Mouse (Mus musculus) ES-Bruce4 (cell line): Measurements from ENCODE around the gene E130311K13Rik. TPM values are rescaled to one million over a fixed set of nuclear protein-coding genes. Genes with fewer than 3 reads are reported as not detected.
A peak's percentile ranks its signal among the peaks of the same experiment; 100 is the strongest.

ENCODE experiments used
- H3K27ac ChIP-seq: 2 replicates; pipeline ENCODE4 v1.5.1; 2012; ENCODE audit warnings: low read length, inconsistent platforms; ENCODE audit not compliant: insufficient read depth
- H3K27me3 ChIP-seq: 2 replicates; pipeline ENCODE4 v1.6.1; 2012; ENCODE audit warnings: mild to moderate bottlenecking, low read length, inconsistent platforms; ENCODE audit not compliant: control insufficient read depth, poor library complexity, insufficient read depth, severe bottlenecking
- H3K36me3 ChIP-seq: 2 replicates; pipeline ENCODE4 v1.6.1; 2012; ENCODE audit warnings: inconsistent platforms, mild to moderate bottlenecking, low read length, moderate library complexity; ENCODE audit not compliant: control insufficient read depth, poor library complexity, insufficient read depth, severe bottlenecking
- H3K4me1 ChIP-seq: one replicate; pipeline ENCODE4 v1.8.1; 2011; ENCODE audit warnings: low read length; ENCODE audit not compliant: control insufficient read depth, insufficient read depth
- H3K4me3 ChIP-seq: 2 replicates; pipeline ENCODE4 v1.5.1; 2011; ENCODE audit warnings: low read depth, mild to moderate bottlenecking, low read length
- H3K9ac ChIP-seq: 2 replicates; pipeline ENCODE4 v1.6.1; 2012; ENCODE audit warnings: low read depth, mild to moderate bottlenecking, inconsistent platforms; ENCODE audit not compliant: poor library complexity, severe bottlenecking
- H3K9me3 ChIP-seq: replicated peaks from 2 replicates; pipeline ENCODE4 v1.6.1; 2012; ENCODE audit warnings: mild to moderate bottlenecking, low read length, inconsistent platforms; ENCODE audit not compliant: control insufficient read depth, poor library complexity, insufficient read depth, severe bottlenecking
- CTCF ChIP-seq: IDR thresholded peaks from one replicate; pipeline ENCODE4 v1.8.1; 2011; ENCODE audit warnings: low read depth, low read length
- EP300 ChIP-seq: IDR thresholded peaks from 2 replicates; pipeline ENCODE4 v1.6.1; 2011; ENCODE audit warnings: low read depth, low read length; ENCODE audit not compliant: insufficient read depth
- POLR2A ChIP-seq: IDR thresholded peaks from one replicate; pipeline ENCODE4 v1.8.1; 2011; ENCODE audit warnings: low read length; ENCODE audit not compliant: insufficient read depth
- polyA plus RNA-seq: library from polyadenylated mRNA; stranded (reverse); fragments of >200 nt; gene quantifications from 2 replicates; pipeline ENCODE4 v1.2.4, GENCODE M21; 2011; ENCODE audit warnings: low read depth; ENCODE audit not compliant: missing spikeins, insufficient read depth, insufficient read length

E130311K13Rik gene
- polyA plus RNA-seq, 1 experiment, result 4.3 TPM

DNA sequence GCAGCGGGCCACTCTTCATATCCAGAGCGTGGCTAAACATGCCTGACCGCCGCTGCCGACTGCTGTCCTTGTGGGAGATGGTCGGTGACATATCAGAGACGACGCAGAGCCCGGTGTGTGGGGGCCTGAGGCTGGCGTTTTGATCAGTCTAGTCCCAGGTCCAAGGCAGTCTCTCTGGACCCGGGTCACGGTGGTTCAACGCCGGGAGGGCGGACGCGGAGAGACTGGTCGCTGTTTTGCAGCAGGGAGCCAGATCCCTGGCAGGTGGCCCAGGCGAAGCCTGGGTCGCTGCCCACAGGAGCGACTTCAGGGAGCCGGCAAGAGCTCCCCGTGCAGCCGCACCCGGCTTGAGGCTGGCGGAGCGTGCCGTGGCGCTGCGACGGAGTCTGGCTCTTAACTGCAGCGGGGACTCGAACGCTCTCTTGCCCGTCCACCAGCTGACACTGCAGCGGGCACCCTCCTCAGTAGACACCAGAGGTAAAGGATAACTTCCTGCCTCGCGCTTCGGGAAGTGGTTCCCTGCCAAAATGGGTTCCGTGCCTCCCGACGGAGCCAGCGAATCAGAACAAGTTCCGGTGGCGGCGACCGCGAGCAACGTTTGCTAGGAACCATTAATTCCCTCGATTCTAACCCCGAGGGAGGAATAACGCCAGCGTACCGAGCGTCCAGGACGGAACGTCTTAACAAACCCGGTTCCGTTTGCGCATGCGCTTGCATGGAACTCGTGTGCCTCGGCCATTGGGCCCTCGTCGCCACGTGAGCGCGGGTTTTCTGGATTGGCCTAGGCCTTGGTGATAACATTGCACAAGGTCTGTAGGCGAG lies 35.0 kb upstream of the E130311K13Rik start, which contains the start of gene Slc33a1:
TSS of gene Slc33a1 (minus strand) at position 669 of the 822 bp plus-strand sequence.
- H3K9me3 ChIP-seq, result no peaks in the 10 kb centered on the region
- no peaks in the 10 kb centered on the region for H3K4me1 ChIP-seq
- no peaks in the 10 kb centered on the region for H3K36me3 ChIP-seq
- H3K27ac ChIP-seq, result no peak within 1 kb of the TSS
- H3K27me3 ChIP-seq, result no peaks in the 10 kb centered on the region
- TF ChIP-seq EP300, result peak; percentile 56; the same call in 1 of the 2 replicates
- peak; percentile 28 for TF ChIP-seq POLR2A
- no peak for TF ChIP-seq CTCF
- peak within 1 kb of the TSS; percentile 61 for H3K4me3 ChIP-seq
- H3K9ac ChIP-seq, result peak within 1 kb of the TSS; percentile 67

DNA sequence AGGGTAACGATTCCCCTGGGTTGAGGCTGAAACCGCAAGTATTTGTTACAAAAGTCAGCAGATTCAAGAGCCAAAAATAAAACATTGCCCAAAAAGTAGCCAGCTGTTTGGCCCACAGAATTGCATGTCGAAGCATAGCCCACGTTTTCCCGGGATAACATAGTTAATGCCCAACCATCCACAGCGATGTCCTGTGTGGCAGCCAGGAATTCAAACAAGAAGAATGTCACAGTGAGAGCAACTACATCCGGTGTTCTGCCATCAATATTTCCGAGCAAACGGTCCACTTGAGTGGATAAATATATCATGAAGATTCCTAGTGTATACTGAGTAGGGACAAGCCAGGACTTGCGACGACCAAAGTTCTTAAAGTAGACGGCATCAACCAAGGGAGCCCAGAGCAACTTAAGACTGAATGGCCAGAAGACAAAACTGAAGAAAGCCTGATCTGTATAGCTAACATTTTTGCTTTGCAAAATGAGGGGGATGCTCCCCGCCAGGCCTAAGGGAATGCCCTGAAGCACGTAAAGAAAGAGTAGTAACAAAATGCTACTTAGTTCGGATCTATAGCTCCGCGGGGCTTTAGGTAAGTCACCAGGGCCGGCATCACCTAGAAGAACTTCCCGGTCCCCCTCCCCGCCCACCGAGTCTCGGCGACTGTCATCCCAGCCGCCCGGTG lies 34.3 kb upstream of the E130311K13Rik start:
- peak overlapping the region; percentile 61 for H3K4me3 ChIP-seq
- TF ChIP-seq CTCF (no peak), POLR2A (no peak), EP300 (no peak)

DNA sequence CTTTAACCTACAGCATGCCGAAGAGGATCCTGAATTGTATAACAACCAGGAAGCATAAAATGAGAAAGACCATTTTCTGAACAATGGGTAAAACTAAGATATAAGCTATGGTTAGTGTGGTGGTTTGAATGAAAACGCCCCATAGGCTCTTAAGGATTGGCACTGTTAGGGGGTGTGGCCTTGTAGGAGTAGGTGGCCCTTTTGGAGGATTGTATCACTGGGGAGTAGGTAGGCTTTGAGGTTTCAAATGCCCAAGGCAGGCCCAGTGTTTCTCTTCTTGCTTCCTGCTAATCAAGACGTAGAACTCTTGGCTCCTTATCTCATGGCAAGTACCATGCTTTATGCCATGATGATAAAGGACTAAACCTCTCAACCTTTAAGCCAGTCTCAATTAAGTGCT lies 20.6 kb upstream of the E130311K13Rik start:
- no peak for TF ChIP-seq CTCF
- no peak for TF ChIP-seq POLR2A
- no peak for TF ChIP-seq EP300
- no peak overlapping the region for H3K27ac ChIP-seq
- no peaks in the 10 kb centered on the region for H3K9me3 ChIP-seq
- no peaks in the 10 kb centered on the region for H3K4me1 ChIP-seq
- H3K36me3 ChIP-seq, result no peaks in the 10 kb centered on the region
- no peaks in the 10 kb centered on the region for H3K27me3 ChIP-seq
- no peak overlapping the region for H3K9ac ChIP-seq
- no peak overlapping the region for H3K4me3 ChIP-seq

More for the DNA sequence above, 34.3 kb upstream of the E130311K13Rik start:
- no peak overlapping the region for H3K27ac ChIP-seq
- H3K9ac ChIP-seq, result peak overlapping the region; percentile 67
- no peaks in the 10 kb centered on the region for H3K36me3 ChIP-seq
- H3K9me3 ChIP-seq, result no peaks in the 10 kb centered on the region
- H3K27me3 ChIP-seq, result no peaks in the 10 kb centered on the region
- H3K4me1 ChIP-seq, result no peaks in the 10 kb centered on the region

GRCm38 (mm10) chr3:63941204-63941850 lies 12.1 kb upstream of the E130311K13Rik start:
- Histone ChIP-seq H3K36me3 (no peaks in the 10 kb centered on the region; the same call in 1 of the 2 replicates), H3K27me3 (no peaks in the 10 kb centered on the region), H3K27ac (no peak overlapping the region), H3K4me1 (no peaks in the 10 kb centered on the region), H3K4me3 (no peak overlapping the region), H3K9me3 (no peaks in the 10 kb centered on the region), H3K9ac (no peak overlapping the region)
- TF ChIP-seq CTCF, result no peak
- TF ChIP-seq EP300, result no peak
- TF ChIP-seq POLR2A, result no peak

DNA sequence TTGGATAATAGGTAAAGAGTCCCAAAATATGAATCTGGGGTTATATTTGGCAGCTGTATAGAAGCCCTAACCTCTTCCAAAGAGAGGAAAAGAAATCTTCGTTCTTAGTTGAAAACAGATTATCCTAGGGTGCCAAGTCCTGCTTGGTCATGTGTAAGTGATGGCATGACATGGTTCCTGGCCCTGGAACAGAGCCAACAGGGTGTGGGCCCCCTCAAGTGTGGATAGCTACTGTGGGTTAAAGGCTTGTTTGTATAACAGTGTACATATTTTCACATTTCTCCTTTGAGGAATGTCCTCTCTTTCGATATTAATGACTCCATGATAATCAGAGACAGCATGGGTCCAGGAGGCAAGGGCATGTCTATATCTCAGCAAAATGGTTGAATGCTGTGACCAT lies 9.7 kb upstream of the E130311K13Rik start:
- no peaks in the 10 kb centered on the region for H3K27me3 ChIP-seq
- H3K9me3 ChIP-seq, result no peaks in the 10 kb centered on the region
- H3K27ac ChIP-seq, result no peak overlapping the region
- H3K9ac ChIP-seq, result no peak overlapping the region
- TF ChIP-seq CTCF (no peak), POLR2A (no peak), EP300 (no peak)
- H3K4me1 ChIP-seq, result no peaks in the 10 kb centered on the region
- no peaks in the 10 kb centered on the region for H3K36me3 ChIP-seq
- H3K4me3 ChIP-seq, result no peak overlapping the region

GRCm38 (mm10) chr3:63919634-63920033 lies 9.6 kb downstream of the E130311K13Rik start:
- no peak overlapping the region for H3K27ac ChIP-seq
- no peaks in the 10 kb centered on the region for H3K27me3 ChIP-seq
- no peaks in the 10 kb centered on the region for H3K9me3 ChIP-seq
- no peak overlapping the region for H3K9ac ChIP-seq
- no peaks in the 10 kb centered on the region for H3K36me3 ChIP-seq
- H3K4me1 ChIP-seq, result no peaks in the 10 kb centered on the region
- no peak overlapping the region for H3K4me3 ChIP-seq
- TF ChIP-seq CTCF (peak; percentile 22), POLR2A (no peak)
